Mouse (Mus musculus): ENCODE measurements at regions not wholly inside any gene's neighbourhood (a gene's known extent, or its start where the extent isn't known, plus 50 kb on each side); places are given as distances from the start of the nearest gene placed in this dataset.

GRCm38 (mm10) chr19:32906820-32907219 is 149.5 kb downstream of the Pten start:
- no peak for TF ChIP-seq CTCF (conservative IDR thresholded peaks at IDR 0.05; ENCODE audit: insufficient read depth, insufficient read length, low read depth, low read length)
- TF ChIP-seq POLR2A (IDR thresholded peaks at IDR 0.05; ENCODE audit: low read depth, low read length): no peak
